Comparison of ENCODE assay signal across 28 mouse cellular contexts in the genomic region with DNA sequence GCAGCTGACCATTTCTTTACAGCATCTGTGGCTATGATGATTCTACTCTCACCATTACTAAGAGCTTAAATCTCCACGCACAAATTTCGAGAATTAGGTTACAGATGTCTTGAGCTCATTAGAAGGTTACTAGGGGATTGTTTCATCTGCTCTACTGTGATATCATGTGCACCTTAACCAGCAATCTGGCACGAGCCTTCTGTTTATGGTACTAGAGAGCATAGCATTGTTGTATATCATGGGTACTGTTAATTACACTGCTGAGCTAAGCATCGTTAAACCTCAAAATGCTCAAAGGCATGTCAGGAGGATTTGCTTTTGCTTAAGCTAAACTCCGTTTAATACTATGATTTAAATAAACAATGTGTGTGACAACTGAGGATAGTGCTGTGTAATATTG.
DNase-seq lines count a peak whose midpoint lies in the region; ATAC-seq lines count a peak whose summit lies in the region.
"Had no signal": no experiment of that assay in that cellular context is flagged by ENCODE, and none has a peak within 500 bp of the region (broad histone marks: within the 10 kb centered on the region; RNA-seq: fewer than 3 reads in every experiment).

No protein-coding gene starts in this region.

- no peaks in the 10 kb centered on the region for H3K9me3 ChIP-seq in embryonic facial prominence, embryonic 14.5 days (ENCODE audit: control insufficient read depth, low read length)
- H3K9me3 ChIP-seq in embryonic facial prominence, embryonic 10.5 days: no peaks in the 10 kb centered on the region
- no peaks in the 10 kb centered on the region for H3K9me3 ChIP-seq in kidney, embryonic 15.5 days (replicated peaks)
- H3K9me3 ChIP-seq in midbrain, embryonic 15.5 days: no peaks in the 10 kb centered on the region
- no peaks in the 10 kb centered on the region for H3K9me3 ChIP-seq in midbrain, embryonic 10.5 days (replicated peaks)
- H3K9me3 ChIP-seq: heart, embryonic 12.5 days; limb, embryonic 12.5 days; liver, embryonic 15.5 days; midbrain, embryonic 12.5 days had no signal

- H3K27me3 ChIP-seq in embryonic facial prominence, embryonic 14.5 days (replicated peaks; ENCODE audit: control insufficient read depth, insufficient read depth, low read length): no peaks in the 10 kb centered on the region
- H3K27me3 ChIP-seq in embryonic facial prominence, embryonic 10.5 days (replicated peaks; ENCODE audit: low read depth, poor library complexity, severe bottlenecking): no peaks in the 10 kb centered on the region
- no peaks in the 10 kb centered on the region for H3K27me3 ChIP-seq in kidney, embryonic 15.5 days
- H3K27me3 ChIP-seq in midbrain, embryonic 15.5 days (replicated peaks): no peaks in the 10 kb centered on the region
- no peaks in the 10 kb centered on the region for H3K27me3 ChIP-seq in midbrain, embryonic 10.5 days (ENCODE audit: low read depth, poor library complexity, severe bottlenecking)
- H3K27me3 ChIP-seq: CH12.LX; heart, embryonic 12.5 days; limb, embryonic 12.5 days; liver, embryonic 15.5 days; midbrain, embryonic 12.5 days had no signal

- H3K4me2 ChIP-seq in embryonic facial prominence, embryonic 14.5 days (ENCODE audit: low read depth, low read length): no peak overlapping the region
- H3K4me2 ChIP-seq in kidney, embryonic 15.5 days: no peak overlapping the region
- H3K4me2 ChIP-seq in midbrain, embryonic 15.5 days: no peak overlapping the region
- H3K4me2 ChIP-seq: heart, embryonic 12.5 days; limb, embryonic 12.5 days; liver, embryonic 15.5 days; lung, embryonic 14.5 days; midbrain, embryonic 12.5 days had no signal

- H3K4me3 ChIP-seq in embryonic facial prominence, embryonic 14.5 days (ENCODE audit: low read depth, low read length): no peak overlapping the region
- H3K4me3 ChIP-seq in embryonic facial prominence, embryonic 10.5 days: no peak overlapping the region
- H3K4me3 ChIP-seq in kidney, embryonic 15.5 days (replicated peaks): no peak overlapping the region
- no peak overlapping the region for H3K4me3 ChIP-seq in midbrain, embryonic 15.5 days
- H3K4me3 ChIP-seq in midbrain, embryonic 10.5 days: no peak overlapping the region
- H3K4me3 ChIP-seq: heart, adult 2 months; heart, embryonic 12.5 days; left cerebral cortex, adult 2 months; limb, embryonic 12.5 days; liver, embryonic 15.5 days; midbrain, embryonic 12.5 days; myocyte had no signal

- 56% methylated on average over 5 of the region's 5 CpGs for WGBS in embryonic facial prominence, embryonic 14.5 days
- 77% methylated on average over 5 of the region's 5 CpGs for WGBS in embryonic facial prominence, embryonic 10.5 days
- 40% methylated on average over 5 of the region's 5 CpGs for WGBS in kidney, embryonic 15.5 days
- WGBS in midbrain, embryonic 15.5 days: 63% methylated on average over 5 of the region's 5 CpGs
- WGBS in midbrain, embryonic 10.5 days: 87% methylated on average over 5 of the region's 5 CpGs

- ATAC-seq in embryonic facial prominence, embryonic 14.5 days (ENCODE audit: low read depth): peak; percentile 47; the same call in 1 of the 2 replicates
- peak; percentile 54; the same call in 1 of the 2 replicates for ATAC-seq in kidney, embryonic 15.5 days (replicated peaks; ENCODE audit: low FRiP score)
- ATAC-seq in midbrain, embryonic 15.5 days (replicated peaks): peak; percentile 72
- ATAC-seq: activated CD4-positive, CD25-positive, alpha-beta regulatory T cell, adult 4 months; forebrain, embryonic 16.5 days; intestine, postnatal 0 days had no signal

- no peaks in the 10 kb centered on the region for H3K36me3 ChIP-seq in embryonic facial prominence, embryonic 14.5 days (ENCODE audit: control insufficient read depth, insufficient read depth, low read length)
- H3K36me3 ChIP-seq in embryonic facial prominence, embryonic 10.5 days (replicated peaks): no peaks in the 10 kb centered on the region
- no peaks in the 10 kb centered on the region for H3K36me3 ChIP-seq in kidney, embryonic 15.5 days
- H3K36me3 ChIP-seq in midbrain, embryonic 15.5 days (replicated peaks): no peaks in the 10 kb centered on the region
- H3K36me3 ChIP-seq in midbrain, embryonic 10.5 days: no peaks in the 10 kb centered on the region
- H3K36me3 ChIP-seq: heart, embryonic 12.5 days; limb, embryonic 12.5 days; liver, embryonic 15.5 days; midbrain, embryonic 12.5 days had no signal

- no peak overlapping the region for H3K27ac ChIP-seq in embryonic facial prominence, embryonic 14.5 days (replicated peaks; ENCODE audit: low read depth, low read length)
- H3K27ac ChIP-seq in embryonic facial prominence, embryonic 10.5 days (replicated peaks): no peak overlapping the region
- H3K27ac ChIP-seq in kidney, embryonic 15.5 days: no peak overlapping the region
- H3K27ac ChIP-seq in midbrain, embryonic 15.5 days: no peak overlapping the region
- no peak overlapping the region for H3K27ac ChIP-seq in midbrain, embryonic 10.5 days (replicated peaks)
- H3K27ac ChIP-seq: heart, adult 2 months; left cerebral cortex, adult 2 months; limb, embryonic 12.5 days; liver, embryonic 15.5 days; midbrain, embryonic 12.5 days had no signal

- no peak for DNase-seq in embryonic facial prominence, embryonic 14.5 days (ENCODE audit: low spot score)
- DNase-seq in embryonic facial prominence, embryonic 10.5 days (ENCODE audit: low spot score): no peak
- DNase-seq in kidney, adult 9 months: no peak
- DNase-seq in midbrain, embryonic 10.5 days (ENCODE audit: low spot score): no peak
- DNase-seq in retina, postnatal 1 day: peak; percentile 40
- no peak for DNase-seq in cerebellum, postnatal 14 days
- DNase-seq: adrenal gland, adult 2 months; adrenal gland, postnatal 36 days; cerebellum, adult 2 months; cerebellum, postnatal 25 days; heart, adult 2 months; heart, postnatal 4 days; kidney, postnatal 10 days; lung, embryonic 14.5 days; lung, postnatal 14 days; right cerebral cortex, postnatal 14 days had no signal

- H3K4me1 ChIP-seq in embryonic facial prominence, embryonic 14.5 days (ENCODE audit: control insufficient read depth, insufficient read depth, low read length): no peaks in the 10 kb centered on the region
- no peaks in the 10 kb centered on the region for H3K4me1 ChIP-seq in embryonic facial prominence, embryonic 10.5 days
- no peaks in the 10 kb centered on the region for H3K4me1 ChIP-seq in kidney, embryonic 15.5 days
- H3K4me1 ChIP-seq in midbrain, embryonic 15.5 days: no peaks in the 10 kb centered on the region
- no peaks in the 10 kb centered on the region for H3K4me1 ChIP-seq in midbrain, embryonic 10.5 days
- H3K4me1 ChIP-seq: heart, embryonic 12.5 days; limb, embryonic 12.5 days; liver, embryonic 15.5 days; midbrain, embryonic 12.5 days had no signal

- H3K9ac ChIP-seq in embryonic facial prominence, embryonic 14.5 days (ENCODE audit: low read depth, low read length): no peak overlapping the region
- H3K9ac ChIP-seq in kidney, embryonic 15.5 days: no peak overlapping the region
- no peak overlapping the region for H3K9ac ChIP-seq in midbrain, embryonic 15.5 days
- H3K9ac ChIP-seq: heart, embryonic 12.5 days; limb, embryonic 12.5 days; liver, embryonic 15.5 days; lung, embryonic 14.5 days; midbrain, embryonic 12.5 days had no signal
